Mouse (Mus musculus) liver, embryonic 16.5 days (tissue): ENCODE results near the gene B4galnt2. TPM values are rescaled to one million over a fixed set of nuclear protein-coding genes. Genes with fewer than 3 reads are reported as not detected.

Source experiments
- ATAC-seq: fragments of 200-750 bp; cut with Nextera tagmentation; 2 replicates; pipeline ENCODE4 v1.8.0; 2017; ENCODE audit warnings: low read depth, mild to moderate bottlenecking, moderate number of reproducible peaks, moderate library complexity
- H3K27ac ChIP-seq: fragments of 300-500 bp; sonication (generic); 2 replicates; pipeline ENCODE4 v1.5.1; 2014; ENCODE audit warnings: mild to moderate bottlenecking, low read length
- H3K27me3 ChIP-seq: fragments of 300-500 bp; sonication (generic); 2 replicates; pipeline ENCODE4 v1.6.1; 2014; ENCODE audit warnings: low read depth, low read length, mixed read lengths; ENCODE audit not compliant: control insufficient read depth, insufficient read depth
- H3K36me3 ChIP-seq: fragments of 300-500 bp; sonication (generic); 2 replicates; pipeline ENCODE4 v1.6.1; 2014; ENCODE audit warnings: mild to moderate bottlenecking; ENCODE audit not compliant: control insufficient read depth, insufficient read depth
- H3K4me1 ChIP-seq: fragments of 300-500 bp; sonication (generic); 2 replicates; pipeline ENCODE4 v1.6.1; 2014; ENCODE audit warnings: low read depth, low read length, mixed read lengths; ENCODE audit not compliant: control insufficient read depth
- H3K4me2 ChIP-seq: fragments of 300-500 bp; sonication (generic); 2 replicates; pipeline ENCODE4 v1.6.1; 2014; ENCODE audit warnings: low read depth, low read length, mixed read lengths
- H3K4me3 ChIP-seq: fragments of 300-500 bp; sonication (generic); 2 replicates; pipeline ENCODE4 v1.5.1; 2014; ENCODE audit warnings: low read depth, mild to moderate bottlenecking, low read length
- H3K9ac ChIP-seq: fragments of 300-500 bp; sonication (generic); 2 replicates; pipeline ENCODE4 v1.6.1; 2014; ENCODE audit warnings: low read depth, low read length
- H3K9me3 ChIP-seq: fragments of 300-500 bp; sonication (generic); replicated peaks from 2 replicates; pipeline ENCODE4 v1.6.1; 2016; ENCODE audit warnings: low read length; ENCODE audit not compliant: control insufficient read depth
- WGBS: fragments of 180-500 bp; shearing (Covaris S2); extraction: QIAGEN DNeasy Blood & Tissue Kit; methylation state at CpG from one replicate; pipeline ENCODE4 v1.1.7; 2014; ENCODE audit not compliant: insufficient replicate concordance; 5-methylcytosine and 5-hydroxymethylcytosine counted together
- polyA plus RNA-seq: library from polyadenylated mRNA; unstranded; fragments of >200 nt; fragmentation: Nextera tagmentation; extraction: Ambion mirVana; gene quantifications from 2 replicates; pipeline ENCODE4 v1.2.1, GENCODE M21; 2015

B4galnt2 gene
- polyA plus RNA-seq, 1 experiment from 2014 or later, result 0.50 TPM

GRCm38 (mm10) chr11:95833006-95833570 is 81.6 kb downstream of the B4galnt2 start:
- Histone ChIP-seq H3K9me3 (no peaks in the 10 kb centered on the region), H3K4me1 (peaks cover 46% of the 10 kb centered on the region), H3K4me2 (no peak overlapping the region), H3K27me3 (peaks cover 64% of the 10 kb centered on the region), H3K36me3 (no peaks in the 10 kb centered on the region), H3K9ac (no peak overlapping the region), H3K27ac (no peak overlapping the region), H3K4me3 (no peak overlapping the region)
- ATAC-seq, result no peak
- 63% methylated on average over 8 of the region's 8 CpGs for WGBS

- Histone ChIP-seq H3K27ac (no peak overlapping the region), H3K27me3 (peaks cover 65% of the 10 kb centered on the region), H3K9me3 (no peaks in the 10 kb centered on the region), H3K4me2 (no peak overlapping the region), H3K4me1 (peaks cover 52% of the 10 kb centered on the region), H3K4me3 (no peak overlapping the region), H3K36me3 (no peaks in the 10 kb centered on the region), H3K9ac (no peak overlapping the region)
- WGBS, result 67% methylated on average over 18 of the region's 18 CpGs
- no peak for ATAC-seq
Observed at GRCm38 (mm10) chr11:95832129-95833005, 82.3 kb downstream of the B4galnt2 start.

GRCm38 (mm10) chr11:95831641-95832040 is 83.0 kb downstream of the B4galnt2 start:
- no peak for ATAC-seq
- Histone ChIP-seq H3K4me1 (peaks cover 56% of the 10 kb centered on the region), H3K27me3 (peaks cover 65% of the 10 kb centered on the region), H3K36me3 (no peaks in the 10 kb centered on the region), H3K4me2 (no peak overlapping the region; the same call in 1 of the 2 replicates), H3K27ac (no peak overlapping the region), H3K9me3 (no peaks in the 10 kb centered on the region), H3K9ac (no peak overlapping the region), H3K4me3 (peak overlapping the region; percentile 39)
- 13% methylated on average over 14 of the region's 15 CpGs for WGBS

- Histone ChIP-seq H3K4me3 (peak overlapping the region; percentile 39), H3K36me3 (no peaks in the 10 kb centered on the region), H3K27ac (no peak overlapping the region), H3K9ac (no peak overlapping the region), H3K27me3 (peaks cover 65% of the 10 kb centered on the region), H3K4me2 (peak overlapping the region; percentile 53), H3K9me3 (no peaks in the 10 kb centered on the region), H3K4me1 (peaks cover 59% of the 10 kb centered on the region)
- WGBS, result 9% methylated on average over 10 of the region's 10 CpGs
- no peak for ATAC-seq
Observed at GRCm38 (mm10) chr11:95831276-95831619, 83.4 kb downstream of the B4galnt2 start.

- H3K9me3 ChIP-seq, result no peaks in the 10 kb centered on the region
- 5% methylated on average over 80 of the region's 80 CpGs for WGBS
- H3K4me2 ChIP-seq, result peak overlapping the region; percentile 53
- no peaks in the 10 kb centered on the region for H3K36me3 ChIP-seq
- ATAC-seq, result no peak
- no peak overlapping the region for H3K27ac ChIP-seq
- peak overlapping the region; percentile 39 for H3K4me3 ChIP-seq
- H3K4me1 ChIP-seq, result peaks cover 56% of the 10 kb centered on the region
- H3K27me3 ChIP-seq, result peaks cover 65% of the 10 kb centered on the region
- no peak overlapping the region for H3K9ac ChIP-seq
Observed at GRCm38 (mm10) chr11:95830411-95831275, 84.0 kb downstream of the B4galnt2 start.

DNA sequence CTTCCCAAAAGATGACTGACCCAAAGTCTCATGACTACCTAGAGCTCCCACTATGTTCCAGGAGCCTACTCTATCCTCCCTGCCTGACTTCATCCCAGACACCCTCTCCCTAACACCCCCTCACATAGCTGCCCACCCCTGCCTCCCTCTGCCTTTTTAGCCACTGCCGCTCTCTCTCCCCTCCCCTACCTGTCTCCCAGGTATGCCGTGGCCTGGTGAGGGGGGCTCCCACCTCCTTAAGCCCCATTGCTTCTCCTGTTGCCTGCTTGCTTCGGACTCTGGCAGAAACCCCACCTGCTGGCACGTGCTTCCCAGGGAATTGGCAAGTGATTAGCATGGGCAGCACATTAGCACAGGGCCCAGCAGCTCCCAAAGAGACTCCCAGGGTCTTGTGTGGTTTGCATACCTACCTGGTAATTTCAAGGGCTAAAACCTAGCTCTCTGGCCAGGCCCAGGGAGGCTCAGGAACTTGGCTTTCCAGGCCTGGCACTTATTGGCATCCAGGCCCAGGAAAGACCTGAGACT is 85.1 kb downstream of the B4galnt2 start:
- H3K4me2 ChIP-seq, result no peak overlapping the region
- H3K27me3 ChIP-seq, result peaks cover 67% of the 10 kb centered on the region
- H3K4me1 ChIP-seq, result peaks cover 55% of the 10 kb centered on the region
- no peaks in the 10 kb centered on the region for H3K36me3 ChIP-seq
- H3K27ac ChIP-seq, result no peak overlapping the region
- ATAC-seq, result no peak
- H3K9ac ChIP-seq, result no peak overlapping the region
- 56% methylated on average over 4 of the region's 4 CpGs for WGBS
- H3K9me3 ChIP-seq, result no peaks in the 10 kb centered on the region
- no peak overlapping the region for H3K4me3 ChIP-seq

DNA sequence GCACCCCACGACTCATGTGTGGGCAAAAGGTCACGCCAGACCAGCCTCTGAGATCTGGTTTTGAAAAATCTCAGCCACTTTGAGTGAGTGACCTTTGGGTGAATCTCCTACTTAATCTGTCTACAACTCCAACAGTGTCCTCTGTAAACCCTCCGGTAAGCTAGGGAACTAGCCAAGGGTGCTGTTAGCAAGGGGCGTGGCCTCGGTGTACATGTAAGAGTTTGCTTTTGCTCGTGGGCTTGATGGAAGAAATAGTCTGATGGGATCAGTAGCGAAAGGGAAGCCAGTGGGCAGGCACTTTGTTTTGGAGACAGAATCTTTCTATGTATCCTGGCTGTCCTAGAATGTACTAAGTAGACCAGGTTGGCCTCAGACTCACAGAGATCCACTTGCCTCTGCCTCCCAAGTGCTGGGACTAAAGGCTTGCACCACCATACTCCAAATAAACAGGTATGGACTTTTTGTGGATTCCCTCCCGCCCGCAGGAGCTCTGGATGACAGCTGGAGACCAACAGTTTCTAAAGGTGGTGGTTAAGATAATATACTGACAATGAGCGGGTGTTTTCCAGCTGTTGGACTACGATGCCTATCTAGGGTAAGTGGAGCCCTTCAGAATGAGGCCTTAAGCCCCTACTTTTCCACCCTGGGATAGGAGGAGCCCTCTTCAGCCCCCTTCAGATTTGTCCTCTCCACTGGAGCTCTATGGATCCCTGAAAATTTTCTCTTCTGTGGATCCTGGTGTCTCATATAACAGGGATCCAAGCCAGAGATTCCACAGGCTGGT is 86.3 kb downstream of the B4galnt2 start:
- no peaks in the 10 kb centered on the region for H3K9me3 ChIP-seq
- peaks cover 58% of the 10 kb centered on the region for H3K27me3 ChIP-seq
- no peak overlapping the region for H3K27ac ChIP-seq
- peaks cover 53% of the 10 kb centered on the region for H3K4me1 ChIP-seq
- no peaks in the 10 kb centered on the region for H3K36me3 ChIP-seq
- H3K4me3 ChIP-seq, result no peak overlapping the region
- H3K4me2 ChIP-seq, result no peak overlapping the region
- no peak overlapping the region for H3K9ac ChIP-seq
- ATAC-seq, result no peak
- WGBS, result 34% methylated on average over 11 of the region's 11 CpGs

GRCm38 (mm10) chr11:95827464-95828085 is 87.1 kb downstream of the B4galnt2 start:
- Histone ChIP-seq H3K9ac (peak overlapping the region; percentile 55), H3K27me3 (peaks cover 50% of the 10 kb centered on the region), H3K4me3 (peak overlapping the region; percentile 47), H3K4me1 (peaks cover 57% of the 10 kb centered on the region), H3K36me3 (no peaks in the 10 kb centered on the region), H3K4me2 (peak overlapping the region; percentile 39), H3K9me3 (no peaks in the 10 kb centered on the region), H3K27ac (peak overlapping the region; percentile 83)
- 11% methylated on average over 3 of the region's 3 CpGs for WGBS
- ATAC-seq, result no peak
